Mouse (Mus musculus): ENCODE data around the gene Ank3. TPM values are rescaled to one million over a fixed set of nuclear protein-coding genes. Genes with fewer than 3 reads are reported as not detected.

Ank3 gene
- total RNA-seq, 2 experiments from 2014 or later: 67.9 to 68.1 TPM

DNA sequence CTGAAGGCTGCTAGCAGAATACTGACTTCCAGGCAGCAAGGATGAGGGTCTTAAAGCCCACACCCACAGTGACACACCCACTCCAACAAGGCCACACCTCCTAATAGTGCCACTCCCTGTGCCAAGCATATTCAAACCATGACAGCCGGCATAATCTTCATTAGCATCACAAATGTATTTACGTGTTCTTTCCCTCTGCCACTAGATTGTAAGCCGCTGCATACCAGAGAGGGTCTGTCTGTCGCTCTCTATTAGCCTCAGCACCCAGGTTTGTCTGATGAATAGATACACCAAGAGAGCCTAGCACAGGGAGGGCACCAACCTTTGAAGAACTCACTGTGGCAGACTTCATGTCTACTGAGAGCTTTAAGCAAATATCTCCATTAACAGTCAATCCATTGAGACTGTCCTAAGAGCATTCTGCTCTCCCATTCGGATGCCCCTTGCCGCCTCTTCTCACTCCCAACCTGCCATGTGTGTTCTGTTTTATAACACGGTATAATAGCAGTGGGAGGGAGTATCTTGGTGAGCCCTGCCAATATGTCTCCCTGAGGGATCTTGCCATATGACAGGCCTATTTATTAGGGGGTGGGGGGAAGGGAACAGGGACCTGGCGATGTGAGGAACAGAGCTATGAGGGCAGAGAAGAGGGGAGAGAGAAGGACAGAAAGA, 668.1 kb downstream of the Ank3 start:
- no peak for DNase-seq

DNA sequence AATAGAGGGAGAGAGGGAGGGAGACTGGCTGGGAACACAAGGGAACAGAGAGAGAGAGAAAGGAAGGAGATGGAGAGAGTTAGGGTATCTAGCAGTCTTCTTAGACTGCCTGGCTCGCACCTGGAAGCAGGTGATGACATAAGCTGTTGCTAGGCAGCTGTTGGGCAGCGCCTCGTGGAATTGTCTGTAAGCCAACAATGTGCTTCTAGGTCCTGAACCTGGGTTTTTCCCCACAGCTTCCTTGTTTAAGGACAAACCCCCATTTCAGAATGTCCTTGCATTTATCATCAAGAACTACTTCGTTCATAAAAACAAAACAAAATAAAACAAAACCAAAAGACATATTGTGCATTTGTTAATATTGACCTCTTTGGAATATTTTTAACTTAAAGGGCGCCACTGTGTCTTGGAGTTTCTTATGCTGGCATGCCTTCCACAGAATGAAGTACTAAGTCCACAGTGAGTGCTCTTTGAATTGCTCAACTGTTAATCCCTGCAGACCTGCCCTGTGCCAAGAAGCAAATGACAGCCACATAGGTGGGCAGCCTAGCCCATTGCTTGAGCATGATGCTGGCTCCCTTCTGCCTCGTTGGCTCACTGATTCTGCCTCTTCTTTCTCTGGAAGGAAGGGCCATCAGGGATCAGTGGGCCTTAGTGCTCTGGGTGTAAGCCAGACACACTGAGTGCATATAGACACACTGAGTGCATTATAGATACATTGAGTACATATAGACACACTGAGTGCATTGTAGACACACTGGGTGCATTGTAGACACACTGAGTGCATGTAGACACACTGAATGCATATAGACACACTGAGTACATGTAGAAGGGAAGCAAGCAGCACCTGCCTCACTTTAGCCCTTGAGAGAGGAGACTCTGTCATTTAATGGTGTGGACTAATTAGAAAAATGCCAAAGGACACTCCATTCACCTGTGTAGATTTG, 668.9 kb downstream of the Ank3 start:
- no peak for DNase-seq

DNA sequence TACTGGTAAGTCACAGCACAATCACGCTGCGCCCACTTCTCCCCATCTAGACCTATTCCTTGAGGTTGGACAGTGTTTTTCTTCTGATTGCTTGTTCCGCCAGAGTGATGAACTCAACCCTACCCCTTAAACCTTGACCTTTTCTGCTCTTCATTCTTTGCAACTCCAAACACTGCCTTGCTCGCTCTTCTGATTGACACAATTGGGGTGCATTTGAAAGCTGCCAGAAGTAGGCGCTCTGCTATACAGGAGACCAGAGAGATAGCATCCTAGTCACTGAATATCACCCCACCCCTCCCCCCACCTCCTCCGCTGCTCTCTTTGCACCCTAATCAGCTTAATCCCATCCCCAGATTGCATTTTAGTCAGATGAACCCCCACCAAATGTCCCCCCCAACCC, 670.7 kb downstream of the Ank3 start:
- DNase-seq: no peak

DNA sequence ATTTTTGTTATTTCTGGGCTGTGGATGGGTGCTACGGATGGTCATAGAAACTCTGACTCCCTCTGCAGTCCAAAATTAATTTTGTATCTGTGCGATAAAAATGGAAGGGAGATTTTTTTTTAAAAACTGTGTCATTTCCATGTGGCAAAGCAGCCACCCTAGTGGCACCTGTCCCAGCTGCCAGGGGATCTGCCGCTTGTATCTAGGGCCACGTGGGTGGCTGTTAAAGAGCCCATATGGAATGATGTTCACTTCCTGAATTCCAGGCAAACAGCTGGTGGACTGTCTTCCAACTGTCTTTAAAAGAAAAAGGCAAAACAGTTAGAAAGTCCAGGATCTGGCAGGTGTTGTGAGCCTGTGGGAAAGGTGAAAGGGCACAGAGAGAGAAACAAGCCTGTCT, 672.8 kb downstream of the Ank3 start:
- no peak for DNase-seq

Other genes starting within 250 kb of the Ank3 start
- 100 to 1,000 TPM in 1 of 2 experiments, 10 to 100 TPM in 1; 98.0 to 172 TPM for gene Rhobtb1, start 247.3 kb upstream of the Ank3 start, total RNA-seq (2021)
- under 1 TPM; 0.72 to 0.85 TPM for gene A930033H14Rik, start 185.7 kb upstream of the Ank3 start, total RNA-seq (2021)
- 1 to 10 TPM; 1.4 to 1.6 TPM for gene Cdk1, start 45.8 kb upstream of the Ank3 start, total RNA-seq (2021)

Data from heart, adult 18-20 months (tissue).